Mouse (Mus musculus) olfactory bulb, adult 2 months (tissue): ENCODE results near the gene Rgs3.

ENCODE experiments used
- CTCF ChIP-seq: fragments of 200-500 bp; IDR thresholded peaks from 2 replicates; pipeline ENCODE4 v1.5.1; 2012; ENCODE audit warnings: low read depth, mild to moderate bottlenecking, low read length, moderate library complexity; ENCODE audit not compliant: insufficient read depth
- POLR2A ChIP-seq: fragments of 200-500 bp; IDR thresholded peaks from 2 replicates; pipeline ENCODE4 v1.6.1; 2012; ENCODE audit warnings: mild to moderate bottlenecking, low read depth, low read length, moderate library complexity; ENCODE audit not compliant: insufficient read depth

DNA sequence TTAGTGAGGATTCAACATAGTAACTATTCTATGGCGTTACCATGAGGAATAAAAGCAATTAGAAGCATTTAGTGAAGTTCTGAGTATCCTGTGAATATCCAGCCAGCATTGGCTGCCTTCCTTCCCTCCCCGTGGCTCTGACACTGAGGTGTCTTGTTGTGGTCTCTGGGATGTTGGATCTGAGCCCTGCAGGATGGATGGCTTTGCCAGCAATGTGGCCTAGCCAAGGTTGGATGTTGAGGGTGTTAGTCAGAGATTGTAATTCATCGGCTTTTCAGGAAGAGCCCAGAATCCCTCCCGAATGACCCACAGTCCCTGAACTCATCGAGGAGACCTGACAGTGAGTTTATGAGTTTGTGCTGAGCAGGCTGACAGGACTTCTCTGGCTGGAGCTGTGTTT lies 36.4 kb downstream of the Rgs3 start:
- TF ChIP-seq POLR2A (no peak), CTCF (no peak)
